Mouse (Mus musculus) E14TG2a.4 (cell line): Measurements from ENCODE around the gene Med22.

Experiments
- H3K27me3 ChIP-seq: 2 replicates; pipeline ENCODE4 v1.6.1; 2014; ENCODE audit warnings: low read length, control low read depth; ENCODE audit not compliant: insufficient read depth
- H3K36me3 ChIP-seq: 2 replicates; pipeline ENCODE4 v1.6.1; 2014; ENCODE audit warnings: low read length, control low read depth; ENCODE audit not compliant: insufficient read depth
- H3K4me1 ChIP-seq: replicated peaks from 2 replicates; pipeline ENCODE4 v1.6.1; 2014; ENCODE audit warnings: low read depth, low read length, control low read depth
- H3K4me3 ChIP-seq: replicated peaks from 2 replicates; pipeline ENCODE4 v1.5.1; 2014; ENCODE audit warnings: mild to moderate bottlenecking, low read length
- H3K9me3 ChIP-seq: 2 replicates; pipeline ENCODE4 v1.6.1; 2014; ENCODE audit warnings: low read length, control low read depth
- CTCF ChIP-seq: conservative IDR thresholded peaks from 2 replicates; pipeline ENCODE4 v1.5.1; 2014; ENCODE audit warnings: low read length
- NANOG ChIP-seq: IDR thresholded peaks from 2 replicates; pipeline ENCODE4 v1.6.1; 2014; ENCODE audit warnings: borderline replicate concordance, low read length, mixed read lengths
- POU5F1 ChIP-seq: IDR thresholded peaks from 2 replicates; pipeline ENCODE4 v1.6.1; 2014; ENCODE audit warnings: low read length, borderline replicate concordance

Gene Med22

DNA sequence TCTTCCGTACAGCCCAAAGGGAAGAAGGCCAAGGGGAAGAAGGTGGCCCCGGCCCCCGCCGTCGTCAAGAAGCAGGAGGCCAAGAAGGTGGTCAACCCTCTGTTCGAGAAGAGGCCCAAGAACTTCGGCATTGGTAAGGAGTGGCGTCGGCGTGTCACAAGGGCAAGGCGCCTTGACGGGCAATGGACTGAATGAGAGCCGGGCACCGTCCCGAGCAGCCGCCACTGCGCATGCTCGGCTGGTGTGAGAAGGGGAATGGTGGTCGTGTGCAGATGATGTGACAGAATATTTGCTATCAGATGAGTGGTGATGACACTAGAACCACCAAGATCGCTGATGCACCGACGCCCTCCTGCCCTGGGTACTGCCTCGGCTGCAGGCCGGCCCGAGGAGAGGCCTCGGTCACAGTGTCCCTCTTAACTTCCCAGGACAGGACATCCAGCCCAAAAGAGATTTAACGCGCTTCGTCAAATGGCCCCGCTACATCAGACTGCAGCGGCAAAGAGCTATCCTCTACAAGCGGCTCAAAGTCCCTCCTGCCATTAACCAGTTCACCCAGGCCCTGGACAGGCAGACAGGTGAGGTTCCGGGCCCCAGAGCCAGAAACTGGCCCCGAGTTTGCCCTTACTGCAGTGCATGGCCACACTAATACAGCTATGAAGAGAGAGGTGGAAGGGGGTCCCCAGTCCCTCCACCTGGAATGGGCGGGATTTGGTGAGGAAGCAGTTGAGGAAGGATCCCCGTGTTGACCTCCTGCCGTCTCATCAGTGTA is 703 bp upstream of the Med22 start:
- H3K4me3 ChIP-seq, result peak overlapping the region; percentile 99
- no peaks in the 10 kb centered on the region for H3K27me3 ChIP-seq
- H3K36me3 ChIP-seq, result peaks cover 72% of the 10 kb centered on the region
- peaks cover 41% of the 10 kb centered on the region for H3K9me3 ChIP-seq
- TF ChIP-seq CTCF, result no peak
- no peak for TF ChIP-seq NANOG
- no peak for TF ChIP-seq POU5F1
- H3K4me1 ChIP-seq, result peaks cover 58% of the 10 kb centered on the region

- peaks cover 49% of the 10 kb centered on the region for H3K4me1 ChIP-seq
- peaks cover 84% of the 10 kb centered on the region for H3K36me3 ChIP-seq
- TF ChIP-seq NANOG (no peak), POU5F1 (no peak), CTCF (0 out of 2 replicates have a peak, but pooled peaks have one; percentile 12)
- peak overlapping the region; percentile 99 for H3K4me3 ChIP-seq
- H3K27me3 ChIP-seq, result no peaks in the 10 kb centered on the region
- peaks cover 29% of the 10 kb centered on the region for H3K9me3 ChIP-seq
Measured at GRCm38 (mm10) chr2:26909387-26909784, 1.1 kb downstream of the Med22 start.

DNA sequence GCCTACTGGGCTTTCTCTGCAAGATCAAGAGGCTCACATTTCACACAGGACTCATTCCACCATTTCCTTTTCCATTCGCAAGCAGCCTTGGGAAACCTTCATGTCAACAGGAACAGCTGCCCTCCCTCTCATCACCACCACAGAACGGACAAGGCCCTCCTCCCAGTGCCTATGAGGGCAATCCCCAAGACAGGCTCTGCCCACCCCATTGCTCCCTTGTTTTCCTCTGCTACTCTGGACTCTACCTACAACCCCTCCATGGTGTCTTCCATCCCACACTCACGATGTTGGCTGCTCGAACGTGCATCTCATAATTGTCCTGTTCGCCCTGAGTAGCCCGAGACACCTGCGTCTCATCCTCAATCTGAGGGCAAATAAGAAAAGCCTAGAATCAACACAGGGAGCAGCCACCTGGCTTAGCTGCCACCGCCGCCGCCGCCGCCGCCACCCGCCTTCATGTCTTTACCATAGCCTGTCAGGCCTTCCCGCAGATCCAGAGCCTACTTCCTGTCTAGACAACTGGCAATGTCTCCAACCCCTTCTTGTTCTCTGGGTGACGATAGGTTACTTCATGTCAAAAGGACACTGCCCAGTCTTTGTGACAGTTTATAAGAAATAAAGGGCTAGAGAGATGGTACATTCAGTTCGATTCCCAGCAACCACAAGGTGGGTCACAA is 1.6 kb downstream of the Med22 start:
- Histone ChIP-seq H3K27me3 (no peaks in the 10 kb centered on the region), H3K36me3 (peaks cover 84% of the 10 kb centered on the region), H3K4me3 (peak overlapping the region; percentile 99), H3K9me3 (peaks cover 24% of the 10 kb centered on the region), H3K4me1 (peaks cover 54% of the 10 kb centered on the region)
- TF ChIP-seq NANOG (no peak), POU5F1 (no peak), CTCF (no peak; the same call in 1 of the 2 replicates)

DNA sequence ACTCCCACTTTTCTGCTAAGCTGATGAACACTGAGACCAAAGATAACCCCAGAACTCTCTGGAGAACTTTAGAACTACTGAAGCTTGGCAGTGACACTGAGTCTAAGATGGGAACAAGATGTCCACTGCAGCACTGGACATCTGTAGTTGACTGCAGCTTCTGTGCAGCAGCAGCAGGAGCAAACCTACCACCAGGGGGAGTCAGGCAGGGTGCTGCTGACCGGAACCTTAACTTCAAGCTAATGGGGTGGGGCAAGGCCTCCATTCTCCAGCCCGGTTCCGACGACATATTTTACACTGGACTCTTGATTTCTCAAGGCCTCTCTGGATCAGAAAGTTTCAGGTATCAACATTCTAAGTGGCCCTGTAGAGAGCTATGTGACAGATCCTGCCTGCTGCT is 3.4 kb downstream of the Med22 start:
- peaks cover 69% of the 10 kb centered on the region for H3K36me3 ChIP-seq
- TF ChIP-seq POU5F1, result no peak
- peak; percentile 81 for TF ChIP-seq CTCF
- no peak for TF ChIP-seq NANOG
- H3K4me3 ChIP-seq, result 0 out of 2 replicates have a peak overlapping the region, but pooled peaks have one; percentile 24
- H3K9me3 ChIP-seq, result peaks cover 9% of the 10 kb centered on the region
- H3K4me1 ChIP-seq, result peaks cover 53% of the 10 kb centered on the region
- no peaks in the 10 kb centered on the region for H3K27me3 ChIP-seq

- peaks cover 2% of the 10 kb centered on the region for H3K9me3 ChIP-seq
- TF ChIP-seq POU5F1 (no peak), CTCF (no peak), NANOG (no peak)
- H3K4me1 ChIP-seq, result peaks cover 58% of the 10 kb centered on the region
- H3K4me3 ChIP-seq, result no peak overlapping the region
- peaks cover 68% of the 10 kb centered on the region for H3K36me3 ChIP-seq
- no peaks in the 10 kb centered on the region for H3K27me3 ChIP-seq
Measured at GRCm38 (mm10) chr2:26906431-26906830, 4.0 kb downstream of the Med22 start.

- TF ChIP-seq CTCF, result no peak
- TF ChIP-seq POU5F1, result no peak
- TF ChIP-seq NANOG, result no peak
- Histone ChIP-seq H3K9me3 (no peaks in the 10 kb centered on the region; the same call in 1 of the 2 replicates), H3K4me1 (peaks cover 63% of the 10 kb centered on the region), H3K36me3 (peaks cover 68% of the 10 kb centered on the region), H3K4me3 (no peak overlapping the region), H3K27me3 (no peaks in the 10 kb centered on the region)
Measured at GRCm38 (mm10) chr2:26905936-26906335, 4.5 kb downstream of the Med22 start.

GRCm38 (mm10) chr2:26903311-26903710 is 7.2 kb downstream of the Med22 start:
- TF ChIP-seq NANOG (no peak), CTCF (no peak), POU5F1 (no peak)
- H3K4me3 ChIP-seq, result peak overlapping the region; percentile 98
- H3K4me1 ChIP-seq, result peaks cover 69% of the 10 kb centered on the region
- no peaks in the 10 kb centered on the region for H3K27me3 ChIP-seq
- peaks cover 84% of the 10 kb centered on the region for H3K36me3 ChIP-seq
- H3K9me3 ChIP-seq, result no peaks in the 10 kb centered on the region; the same call in none of the 2 replicates

- no peaks in the 10 kb centered on the region; the same call in none of the 2 replicates for H3K9me3 ChIP-seq
- peaks cover 84% of the 10 kb centered on the region for H3K36me3 ChIP-seq
- no peaks in the 10 kb centered on the region for H3K27me3 ChIP-seq
- TF ChIP-seq NANOG (no peak), POU5F1 (no peak), CTCF (no peak)
- peak within 1 kb of the TSS; percentile 98 for H3K4me3 ChIP-seq
- H3K4me1 ChIP-seq, result peaks cover 62% of the 10 kb centered on the region
Measured at GRCm38 (mm10) chr2:26902467-26903220, 7.8 kb downstream of the Med22 start, which contains the start of gene Surf6. Surf6 (minus strand) TSS chr2:26902879.
